Mouse (Mus musculus): Measurements from ENCODE around the gene Rab3c. TPM values are rescaled to one million over a fixed set of nuclear protein-coding genes. Genes with fewer than 3 reads are reported as not detected.

The Rab3c gene
- polyA plus RNA-seq, 1 experiment: 0.05 TPM

DNA sequence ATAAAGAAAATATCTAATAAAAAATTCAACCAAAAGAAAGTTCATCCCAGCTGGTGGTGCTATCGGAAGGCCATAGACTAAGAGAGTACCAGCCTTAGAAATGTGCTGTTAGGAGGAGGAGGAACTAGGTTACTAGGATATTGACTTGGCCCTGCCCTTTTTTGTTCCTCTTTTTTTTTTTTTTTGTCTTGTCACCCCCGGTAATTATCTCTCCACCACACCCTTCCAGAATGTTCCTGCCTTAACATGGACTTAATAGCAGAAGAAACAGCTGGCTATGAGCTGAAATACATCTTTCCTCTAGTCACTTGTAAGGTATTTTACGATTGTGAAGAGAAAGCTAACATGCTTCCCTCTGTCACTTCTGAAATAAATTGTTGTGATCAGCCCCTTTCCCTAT lies 7.7 kb upstream of the Rab3c start:
- Histone ChIP-seq H3K4me2 (ENCODE audit: low read depth) (no peak overlapping the region), H3K79me2 (ENCODE audit: control insufficient read depth, insufficient read depth) (no peaks in the 10 kb centered on the region)
- no peak for TF ChIP-seq MYOG (IDR thresholded peaks at IDR 0.05; ENCODE audit: control insufficient read depth in 1 of 3, insufficient read depth in 1 of 3, insufficient read length in 2 of 3, low read depth in 2 of 3)
- no peak for TF ChIP-seq MYOD1 (IDR thresholded peaks at IDR 0.05; ENCODE audit: control insufficient read depth in 1 of 3, insufficient read length in 2 of 3, low read depth in 2 of 3)
- TF ChIP-seq TCF3 (IDR thresholded peaks at IDR 0.05; ENCODE audit: insufficient read length, low read depth): no peak
- no peak for TF ChIP-seq SRF (IDR thresholded peaks at IDR 0.05; ENCODE audit: control insufficient read depth, insufficient read length, low read depth)
- TF ChIP-seq USF1 (IDR thresholded peaks at IDR 0.05; ENCODE audit: low read depth): no peak
- no peak for TF ChIP-seq REST (IDR thresholded peaks at IDR 0.05; ENCODE audit: insufficient read depth, insufficient read length)
- no peak for TF ChIP-seq TCF12 (IDR thresholded peaks at IDR 0.05; ENCODE audit: insufficient read depth, poor library complexity, severe bottlenecking)
- TF ChIP-seq MAX (IDR thresholded peaks at IDR 0.05; ENCODE audit: low read depth): no peak
- no peak for TF ChIP-seq CEBPB (IDR thresholded peaks at IDR 0.05; ENCODE audit: insufficient read depth, poor library complexity, severe bottlenecking)
- TF ChIP-seq E2F4 (IDR thresholded peaks at IDR 0.05; ENCODE audit: insufficient read depth): no peak
- TF ChIP-seq POLR2AphosphoS2 (IDR thresholded peaks at IDR 0.05; ENCODE audit: insufficient read length, low read depth): no peak
- TF ChIP-seq POLR2A (IDR thresholded peaks at IDR 0.05; ENCODE audit: insufficient read length, low read depth): no peak

GRCm38 (mm10) chr13:110283781-110284180 lies 3.0 kb upstream of the Rab3c start:
- no peaks in the 10 kb centered on the region for H3K27me3 ChIP-seq (ENCODE audit: control insufficient read depth, insufficient read depth, insufficient read length)
- no peak overlapping the region for H3K4me2 ChIP-seq (ENCODE audit: low read depth)
- TF ChIP-seq E2F4 (IDR thresholded peaks at IDR 0.05; ENCODE audit: insufficient read depth) (no peak), SRF (IDR thresholded peaks at IDR 0.05; ENCODE audit: control insufficient read depth, insufficient read length, low read depth) (no peak), CEBPB (IDR thresholded peaks at IDR 0.05; ENCODE audit: insufficient read depth, poor library complexity, severe bottlenecking) (no peak), MAX (IDR thresholded peaks at IDR 0.05; ENCODE audit: low read depth) (no peak), MYOD1 (IDR thresholded peaks at IDR 0.05; ENCODE audit: control insufficient read depth in 1 of 3, insufficient read length in 2 of 3, low read depth in 2 of 3) (no peak), REST (IDR thresholded peaks at IDR 0.05; ENCODE audit: insufficient read depth, insufficient read length) (no peak), POLR2A (IDR thresholded peaks at IDR 0.05; ENCODE audit: insufficient read length, low read depth) (no peak)
- H3K36me3 ChIP-seq (ENCODE audit: control insufficient read depth, insufficient read depth): no peaks in the 10 kb centered on the region
- H3ac ChIP-seq (ENCODE audit: control insufficient read depth, insufficient read length): no peak overlapping the region
- no peaks in the 10 kb centered on the region for H3K79me2 ChIP-seq (ENCODE audit: control insufficient read depth, insufficient read depth)
- H3K4me3 ChIP-seq: no peak overlapping the region

More for the DNA sequence above, 7.7 kb upstream of the Rab3c start:
- H3K4me3 ChIP-seq: no peak overlapping the region
- no peaks in the 10 kb centered on the region for H3K36me3 ChIP-seq (ENCODE audit: control insufficient read depth, insufficient read depth)
- no peaks in the 10 kb centered on the region for H3K27me3 ChIP-seq (ENCODE audit: control insufficient read depth, insufficient read depth, insufficient read length)
- no peak overlapping the region for H3ac ChIP-seq (ENCODE audit: control insufficient read depth, insufficient read length)

DNA sequence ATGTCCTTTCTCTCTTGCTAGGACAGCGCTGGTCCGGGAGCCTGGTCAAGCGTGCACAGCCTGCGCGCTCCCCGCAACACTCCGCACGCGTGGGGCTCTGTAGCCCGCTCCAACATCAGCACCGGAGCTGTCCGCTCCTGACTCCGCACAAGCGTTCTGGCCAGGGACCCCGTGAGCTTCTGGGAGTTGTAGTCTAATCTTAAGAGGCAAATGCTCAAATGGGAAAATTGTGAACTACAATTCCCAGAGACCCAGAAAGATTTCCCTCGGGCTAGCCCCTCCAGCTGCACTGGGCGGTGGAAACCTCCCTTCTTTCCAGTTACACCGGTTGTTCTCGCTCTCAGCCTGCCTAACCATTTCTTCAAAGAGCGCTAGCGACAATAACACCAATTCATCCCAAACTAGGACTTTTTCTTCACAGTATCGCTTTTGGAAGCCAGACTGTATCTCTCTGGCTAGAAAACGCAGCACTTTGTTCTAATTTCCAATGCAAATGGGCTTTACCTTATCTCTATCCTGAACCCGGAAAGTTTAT lies 701 bp downstream of the Rab3c start:
- no peak overlapping the region for H3ac ChIP-seq (ENCODE audit: control insufficient read depth, insufficient read length)
- no peaks in the 10 kb centered on the region for H3K36me3 ChIP-seq (ENCODE audit: control insufficient read depth, insufficient read depth)
- no peaks in the 10 kb centered on the region for H3K27me3 ChIP-seq (ENCODE audit: control insufficient read depth, insufficient read depth, insufficient read length)
- no peaks in the 10 kb centered on the region for H3K79me2 ChIP-seq (ENCODE audit: control insufficient read depth, insufficient read depth)
- TF ChIP-seq USF1 (IDR thresholded peaks at IDR 0.05; ENCODE audit: low read depth): no peak
- TF ChIP-seq MYOD1 (IDR thresholded peaks at IDR 0.05; ENCODE audit: control insufficient read depth in 1 of 3, insufficient read length in 2 of 3, low read depth in 2 of 3): no peak
- TF ChIP-seq POLR2AphosphoS2 (IDR thresholded peaks at IDR 0.05; ENCODE audit: insufficient read length, low read depth): no peak
- TF ChIP-seq MYOG (IDR thresholded peaks at IDR 0.05; ENCODE audit: control insufficient read depth in 1 of 3, insufficient read depth in 1 of 3, insufficient read length in 2 of 3, low read depth in 2 of 3): peak in 2 of 3 experiments; percentile 12 to 23
- TF ChIP-seq REST (IDR thresholded peaks at IDR 0.05; ENCODE audit: insufficient read depth, insufficient read length): peak; percentile 91
- peak overlapping the region; percentile 99 for H3K4me2 ChIP-seq (ENCODE audit: low read depth)
- peak overlapping the region; percentile 20 for H3K4me3 ChIP-seq

DNA sequence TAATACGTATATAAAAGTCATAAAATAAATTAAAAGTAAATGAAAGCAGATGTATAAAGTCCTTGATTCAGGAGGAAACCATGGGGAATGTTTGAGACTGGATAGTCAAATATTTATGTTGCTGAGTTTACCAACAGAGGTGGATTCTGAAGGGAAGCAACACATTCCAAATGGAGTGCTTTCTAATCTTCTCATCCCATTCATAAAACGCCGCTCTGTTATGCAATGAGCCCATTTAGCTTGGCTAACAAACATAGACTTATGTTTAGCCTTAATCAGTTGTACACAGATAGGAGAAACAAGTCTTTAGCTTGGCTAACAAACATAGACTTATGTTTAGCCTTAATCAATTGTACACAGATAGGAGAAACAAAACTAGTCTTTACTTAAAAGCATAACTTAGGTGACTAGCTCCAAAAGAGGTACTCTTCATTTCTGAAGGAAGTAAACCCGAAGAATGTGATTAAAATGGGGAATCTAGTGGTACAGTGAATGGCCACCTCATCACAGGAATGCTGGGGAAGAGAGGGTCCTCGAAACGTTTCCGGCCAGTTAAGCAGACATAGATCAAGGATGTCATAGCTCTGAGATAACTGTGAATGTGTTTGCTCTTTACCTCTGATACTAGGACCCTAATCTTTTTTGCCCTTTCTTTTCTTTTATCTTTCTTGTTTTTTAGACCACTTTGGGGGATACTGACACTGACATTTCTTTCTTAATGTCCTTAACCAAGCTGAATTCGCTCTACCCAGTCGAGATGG lies 1.6 kb downstream of the Rab3c start:
- H3K4me2 ChIP-seq (ENCODE audit: low read depth): no peak overlapping the region
- no peaks in the 10 kb centered on the region for H3K36me3 ChIP-seq (ENCODE audit: control insufficient read depth, insufficient read depth)
- H3K27me3 ChIP-seq (ENCODE audit: control insufficient read depth, insufficient read depth, insufficient read length): no peaks in the 10 kb centered on the region
- H3ac ChIP-seq (ENCODE audit: control insufficient read depth, insufficient read length): no peak overlapping the region
- no peak overlapping the region for H3K4me3 ChIP-seq
- no peak for TF ChIP-seq POLR2A (IDR thresholded peaks at IDR 0.05; ENCODE audit: insufficient read length, low read depth)
- TF ChIP-seq CEBPB (IDR thresholded peaks at IDR 0.05; ENCODE audit: insufficient read depth, poor library complexity, severe bottlenecking): no peak
- TF ChIP-seq MAX (IDR thresholded peaks at IDR 0.05; ENCODE audit: low read depth): no peak
- H3K79me2 ChIP-seq (ENCODE audit: control insufficient read depth, insufficient read depth): no peaks in the 10 kb centered on the region

GRCm38 (mm10) chr13:110277709-110278108 lies 3.1 kb downstream of the Rab3c start:
- no peak overlapping the region for H3ac ChIP-seq (ENCODE audit: control insufficient read depth, insufficient read length)
- TF ChIP-seq CEBPB (IDR thresholded peaks at IDR 0.05; ENCODE audit: insufficient read depth, poor library complexity, severe bottlenecking) (peak; percentile 28; the same call in 1 of the 2 replicates), MAX (IDR thresholded peaks at IDR 0.05; ENCODE audit: low read depth) (no peak)

More at GRCm38 (mm10) chr13:110277709-110278108, 3.1 kb downstream of the Rab3c start:
- H3K4me2 ChIP-seq (ENCODE audit: low read depth): no peak overlapping the region
- H3K79me2 ChIP-seq (ENCODE audit: control insufficient read depth, insufficient read depth): no peaks in the 10 kb centered on the region
- H3K36me3 ChIP-seq (ENCODE audit: control insufficient read depth, insufficient read depth): no peaks in the 10 kb centered on the region
- H3K27me3 ChIP-seq (ENCODE audit: control insufficient read depth, insufficient read depth, insufficient read length): no peaks in the 10 kb centered on the region
- no peak overlapping the region for H3K4me3 ChIP-seq
